Mouse (Mus musculus): ENCODE results near the gene Plxnb1. TPM values are rescaled to one million over a fixed set of nuclear protein-coding genes. Genes with fewer than 3 reads are reported as not detected.
"Not testable (repeated sequence)": the region's sequence is repeated elsewhere in the genome, so short reads cannot be mapped to it uniquely, and the experiment has no call there.

The Plxnb1 gene
- polyA plus RNA-seq, 1 experiment = 30.1 TPM

DNA sequence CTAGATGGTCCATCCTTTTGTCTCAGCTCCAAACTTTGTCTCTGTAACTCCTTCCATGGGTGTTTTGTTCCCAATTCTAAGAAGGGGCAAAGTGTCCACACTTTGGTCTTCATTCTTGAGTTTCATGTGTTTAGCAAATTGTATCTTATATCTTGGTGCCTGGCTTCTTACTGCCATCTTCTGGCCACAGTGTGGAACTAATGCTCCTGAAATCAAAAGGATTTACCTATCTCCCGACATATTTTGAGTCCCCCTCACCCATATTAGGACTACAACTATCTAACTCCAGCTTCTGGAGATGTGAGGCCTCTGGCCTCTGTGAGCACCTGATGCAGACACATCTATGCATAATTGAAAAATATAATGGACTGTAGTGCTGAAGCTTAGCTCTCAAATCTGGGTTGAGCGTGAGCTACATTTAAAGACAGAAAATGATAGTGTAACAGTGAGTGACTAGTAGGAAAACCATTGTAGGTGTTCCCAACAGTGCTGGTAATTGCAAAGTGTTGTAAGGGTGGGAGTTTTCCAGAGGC is 27.4 kb downstream of the Plxnb1 start:
- H3K27ac ChIP-seq (ENCODE audit: insufficient read depth, low read length) = no peak overlapping the region
- TF ChIP-seq CTCF (IDR thresholded peaks at IDR 0.05; ENCODE audit: extremely low read depth, insufficient read depth, low read length) (peak; percentile 31; the same call in 1 of the 2 replicates), POLR2A (IDR thresholded peaks at IDR 0.05; ENCODE audit: extremely low read depth, insufficient read depth, low read length) (no peak)
- H3K4me3 ChIP-seq (ENCODE audit: insufficient read depth, low read length) = no peak overlapping the region
- no peaks in the 10 kb centered on the region for H3K4me1 ChIP-seq (ENCODE audit: control insufficient read depth, insufficient read depth, low read length)

DNA sequence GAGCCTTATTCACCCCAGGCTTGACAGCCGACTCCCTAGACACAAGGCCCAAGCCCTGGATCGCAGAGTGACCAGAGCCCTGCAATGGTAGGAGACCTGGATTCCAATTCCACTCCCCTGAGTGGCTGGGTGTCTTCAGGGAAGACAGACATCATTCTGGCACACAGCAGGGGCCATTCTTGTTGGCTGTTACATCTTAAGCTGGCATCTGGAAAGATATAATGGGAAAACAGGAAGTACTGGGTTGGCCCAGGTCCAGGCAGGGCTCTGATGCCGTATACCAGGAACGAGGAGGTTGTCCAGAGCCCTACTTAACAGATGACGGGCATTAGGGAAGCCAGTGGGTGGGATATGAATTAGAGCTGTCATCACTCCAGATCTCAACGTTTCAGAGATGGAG is 28.1 kb downstream of the Plxnb1 start:
- no peak overlapping the region for H3K4me3 ChIP-seq (ENCODE audit: insufficient read depth, low read length)
- no peak for TF ChIP-seq POLR2A (IDR thresholded peaks at IDR 0.05; ENCODE audit: extremely low read depth, insufficient read depth, low read length)
- no peak for TF ChIP-seq CTCF (IDR thresholded peaks at IDR 0.05; ENCODE audit: extremely low read depth, insufficient read depth, low read length)
- H3K4me1 ChIP-seq (ENCODE audit: control insufficient read depth, insufficient read depth, low read length) = no peaks in the 10 kb centered on the region
- no peak overlapping the region for H3K27ac ChIP-seq (ENCODE audit: insufficient read depth, low read length)

DNA sequence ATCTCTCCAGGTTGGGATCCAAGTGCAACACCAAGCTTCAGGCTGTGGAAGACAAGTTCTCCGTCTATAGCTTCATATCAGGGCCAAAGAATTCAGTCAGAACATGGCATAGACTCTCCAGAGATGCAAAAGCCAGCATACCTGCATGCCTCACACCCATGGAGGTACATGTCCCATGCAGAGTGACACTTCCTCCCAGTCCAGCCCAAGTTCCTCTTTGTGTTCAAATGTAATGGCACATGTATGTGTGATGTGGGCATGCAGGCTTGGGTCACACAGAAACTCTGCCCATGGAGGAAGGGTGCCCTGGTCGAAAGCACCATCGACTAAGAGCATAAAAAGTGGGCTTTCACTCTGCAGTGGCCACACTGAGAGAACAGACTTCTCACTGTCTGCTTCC is 29.0 kb downstream of the Plxnb1 start:
- no peak overlapping the region for H3K4me3 ChIP-seq (ENCODE audit: insufficient read depth, low read length)
- H3K27ac ChIP-seq (ENCODE audit: insufficient read depth, low read length) = no peak overlapping the region
- H3K4me1 ChIP-seq (ENCODE audit: control insufficient read depth, insufficient read depth, low read length) = no peaks in the 10 kb centered on the region
- TF ChIP-seq POLR2A (IDR thresholded peaks at IDR 0.05; ENCODE audit: extremely low read depth, insufficient read depth, low read length) = no peak
- TF ChIP-seq CTCF (IDR thresholded peaks at IDR 0.05; ENCODE audit: extremely low read depth, insufficient read depth, low read length) = no peak

DNA sequence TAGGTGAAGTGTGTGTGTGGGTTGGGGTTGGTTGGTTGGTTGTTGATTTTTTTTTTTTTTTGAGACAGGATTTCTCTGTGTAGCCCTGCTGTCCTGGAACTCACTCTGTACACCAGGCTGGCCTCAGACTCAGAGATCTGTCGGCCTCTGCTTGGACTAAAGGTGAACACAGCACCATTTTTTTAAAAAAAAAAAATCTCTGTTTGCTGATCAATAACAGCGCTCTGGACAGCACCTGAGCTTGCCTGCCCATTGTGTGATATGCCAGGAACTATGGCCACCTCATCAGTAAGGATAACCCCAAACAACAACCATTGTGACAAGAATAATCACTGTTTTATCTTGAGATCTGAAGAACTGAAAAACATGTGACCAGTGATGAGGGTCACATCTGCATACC is 29.9 kb downstream of the Plxnb1 start:
- TF ChIP-seq POLR2A (IDR thresholded peaks at IDR 0.05; ENCODE audit: extremely low read depth, insufficient read depth, low read length) = no peak
- no peak for TF ChIP-seq CTCF (IDR thresholded peaks at IDR 0.05; ENCODE audit: extremely low read depth, insufficient read depth, low read length)
- no peaks in the 10 kb centered on the region for H3K4me1 ChIP-seq (ENCODE audit: control insufficient read depth, insufficient read depth, low read length)

DNA sequence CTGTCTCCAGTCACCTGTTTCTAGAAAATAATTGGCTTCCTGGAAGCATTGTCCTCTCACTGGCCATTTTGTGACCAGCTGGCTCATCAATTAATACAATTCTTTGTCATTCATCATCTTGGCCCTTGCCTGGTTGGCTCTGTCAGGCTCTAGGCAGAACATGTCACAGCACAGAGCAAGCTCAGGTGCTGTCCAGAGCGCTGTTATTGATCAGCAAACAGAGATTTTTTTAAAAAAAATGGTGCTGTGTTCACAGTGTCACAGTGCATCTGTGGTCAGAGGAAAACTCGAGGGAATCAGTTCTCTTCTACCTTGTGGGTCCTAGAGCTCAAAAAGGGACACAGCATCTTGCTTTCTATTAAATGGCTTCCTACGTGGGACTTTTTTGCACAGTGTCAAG is 30.3 kb downstream of the Plxnb1 start:
- no peak for TF ChIP-seq POLR2A (IDR thresholded peaks at IDR 0.05; ENCODE audit: extremely low read depth, insufficient read depth, low read length)
- TF ChIP-seq CTCF (IDR thresholded peaks at IDR 0.05; ENCODE audit: extremely low read depth, insufficient read depth, low read length) = no peak
- H3K4me3 ChIP-seq (ENCODE audit: insufficient read depth, low read length) = no peak overlapping the region
- no peak overlapping the region for H3K27ac ChIP-seq (ENCODE audit: insufficient read depth, low read length)
- no peaks in the 10 kb centered on the region for H3K4me1 ChIP-seq (ENCODE audit: control insufficient read depth, insufficient read depth, low read length)

More for the DNA sequence above, 29.9 kb downstream of the Plxnb1 start:
- Histone ChIP-seq H3K4me3 (ENCODE audit: insufficient read depth, low read length) (no peak overlapping the region), H3K27ac (ENCODE audit: insufficient read depth, low read length) (no peak overlapping the region)

DNA sequence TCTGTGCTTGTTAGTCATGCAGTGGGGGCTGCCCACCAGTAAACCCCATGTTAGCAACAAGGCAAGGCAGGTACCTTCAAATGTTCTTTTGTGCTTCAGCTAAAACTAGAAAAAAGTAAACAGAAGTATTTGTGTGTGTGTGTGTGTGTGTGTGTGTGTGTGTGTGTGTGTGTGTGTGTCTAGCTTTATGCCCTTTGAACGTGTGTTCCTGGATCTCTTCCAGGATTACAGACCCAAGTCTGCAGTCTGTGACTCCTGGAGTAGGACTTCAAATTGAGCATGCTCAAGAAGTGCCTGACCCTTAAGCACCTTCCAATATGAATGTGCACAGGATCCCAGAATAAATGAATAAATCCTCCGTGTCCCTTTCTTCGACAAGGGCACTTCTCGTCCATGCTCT is 31.9 kb downstream of the Plxnb1 start:
- H3K4me3 ChIP-seq (ENCODE audit: insufficient read depth, low read length) = no peak overlapping the region
- no peak overlapping the region for H3K27ac ChIP-seq (ENCODE audit: insufficient read depth, low read length)
- no peak for TF ChIP-seq CTCF (IDR thresholded peaks at IDR 0.05; ENCODE audit: extremely low read depth, insufficient read depth, low read length)
- no peaks in the 10 kb centered on the region for H3K4me1 ChIP-seq (ENCODE audit: control insufficient read depth, insufficient read depth, low read length)

DNA sequence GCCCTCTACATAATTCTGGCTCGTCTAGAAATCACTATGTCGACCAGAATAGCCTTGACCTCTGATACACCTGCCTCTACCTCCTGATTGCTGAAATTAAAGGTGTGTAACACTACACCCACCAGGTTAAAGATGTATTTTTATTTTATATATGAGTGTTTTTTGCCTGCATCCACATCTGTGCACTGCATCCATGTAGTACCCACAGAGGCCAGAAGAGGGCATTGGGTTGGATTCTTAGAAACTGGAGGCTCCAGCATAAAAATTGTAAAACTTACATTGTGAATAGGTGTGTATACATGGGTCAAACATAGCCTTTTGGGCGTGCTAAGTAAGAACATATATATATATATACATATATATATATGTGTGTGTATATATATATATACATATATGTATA is 33.0 kb downstream of the Plxnb1 start:
- TF ChIP-seq CTCF (IDR thresholded peaks at IDR 0.05; ENCODE audit: extremely low read depth, insufficient read depth, low read length) (peak; percentile 28; the same call in 1 of the 2 replicates), POLR2A (IDR thresholded peaks at IDR 0.05; ENCODE audit: extremely low read depth, insufficient read depth, low read length) (no peak)
- Histone ChIP-seq H3K27ac (ENCODE audit: insufficient read depth, low read length) (no peak overlapping the region), H3K4me1 (ENCODE audit: control insufficient read depth, insufficient read depth, low read length) (no peaks in the 10 kb centered on the region), H3K4me3 (ENCODE audit: insufficient read depth, low read length) (no peak overlapping the region)

DNA sequence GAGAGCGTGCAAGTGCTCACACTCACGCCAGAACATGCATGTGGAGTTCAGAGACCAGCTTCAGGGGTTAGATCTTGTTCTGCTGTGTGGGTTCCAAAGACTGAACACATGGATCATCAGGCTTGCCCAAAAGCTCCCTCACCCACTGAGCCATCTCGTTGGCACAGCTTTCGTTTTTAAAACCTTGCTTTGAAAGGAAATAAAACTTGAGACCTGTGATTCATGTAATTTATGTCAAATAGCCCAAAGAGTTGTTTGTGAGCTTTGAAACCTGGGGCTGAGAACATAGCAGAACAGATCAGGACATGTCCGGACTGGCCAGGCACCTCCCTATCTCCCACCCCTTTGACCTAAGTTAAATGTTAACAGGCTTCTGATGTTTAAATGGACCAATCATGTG is 34.9 kb downstream of the Plxnb1 start:
- TF ChIP-seq CTCF (IDR thresholded peaks at IDR 0.05; ENCODE audit: extremely low read depth, insufficient read depth, low read length) (no peak), POLR2A (IDR thresholded peaks at IDR 0.05; ENCODE audit: extremely low read depth, insufficient read depth, low read length) (no peak)
- Histone ChIP-seq H3K27ac (ENCODE audit: insufficient read depth, low read length) (no peak overlapping the region), H3K4me3 (ENCODE audit: insufficient read depth, low read length) (no peak overlapping the region), H3K4me1 (ENCODE audit: control insufficient read depth, insufficient read depth, low read length) (no peaks in the 10 kb centered on the region)

DNA sequence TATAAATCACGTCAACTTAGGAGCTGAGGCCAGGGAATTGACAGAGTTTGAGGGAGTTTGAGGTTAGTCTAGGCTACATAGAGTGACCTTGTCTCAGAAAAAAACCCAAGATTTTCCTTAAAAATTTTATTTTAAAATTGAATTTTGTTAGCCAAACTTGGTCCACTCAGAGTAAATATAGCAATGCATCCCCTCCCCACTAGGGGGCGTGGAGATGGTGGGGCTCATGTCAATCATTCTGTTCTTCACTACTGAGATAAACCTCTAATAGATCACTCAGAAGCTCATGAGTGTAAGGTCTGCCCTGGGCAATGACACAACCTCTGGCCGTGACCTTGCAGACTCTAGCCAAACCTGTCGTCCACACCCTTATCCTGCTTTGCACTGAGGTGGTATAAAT is 45.2 kb downstream of the Plxnb1 start:
- H3K4me3 ChIP-seq (ENCODE audit: insufficient read depth, low read length); H3K4me1 ChIP-seq (ENCODE audit: control insufficient read depth, insufficient read depth, low read length); H3K27ac ChIP-seq (ENCODE audit: insufficient read depth, low read length): not testable (repeated sequence)

DNA sequence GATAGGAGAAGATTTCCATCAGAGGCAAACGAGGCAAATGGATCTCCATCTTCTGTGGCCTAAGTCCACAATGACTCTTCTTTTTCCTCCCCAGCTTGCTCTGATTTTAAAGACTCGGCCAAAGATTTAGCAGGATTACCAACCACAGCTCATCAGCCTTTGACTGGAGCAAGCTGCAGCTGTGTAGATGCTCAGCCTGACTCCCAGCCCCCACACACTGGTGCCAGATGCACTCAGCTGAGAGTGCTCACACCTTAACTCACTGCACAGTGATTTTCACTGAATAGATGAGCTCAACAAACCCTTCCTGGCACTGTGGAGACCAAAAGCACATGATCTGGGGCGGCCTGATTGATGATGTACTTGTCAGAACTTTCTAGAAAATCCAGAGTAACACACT is 66.8 kb downstream of the Plxnb1 start, which contains the start of gene Fbxw21:
Fbxw21 (minus strand) TSS at position 101 of the 400 bp plus-strand sequence.
- H3K27ac ChIP-seq (ENCODE audit: insufficient read depth, low read length) = no peak within 1 kb of the TSS
- TF ChIP-seq CTCF (IDR thresholded peaks at IDR 0.05; ENCODE audit: extremely low read depth, insufficient read depth, low read length) (no peak), POLR2A (IDR thresholded peaks at IDR 0.05; ENCODE audit: extremely low read depth, insufficient read depth, low read length) (no peak)
- H3K4me3 ChIP-seq (ENCODE audit: insufficient read depth, low read length) = no peak within 1 kb of the TSS
- no peaks in the 10 kb centered on the region for H3K4me1 ChIP-seq (ENCODE audit: control insufficient read depth, insufficient read depth, low read length)

DNA sequence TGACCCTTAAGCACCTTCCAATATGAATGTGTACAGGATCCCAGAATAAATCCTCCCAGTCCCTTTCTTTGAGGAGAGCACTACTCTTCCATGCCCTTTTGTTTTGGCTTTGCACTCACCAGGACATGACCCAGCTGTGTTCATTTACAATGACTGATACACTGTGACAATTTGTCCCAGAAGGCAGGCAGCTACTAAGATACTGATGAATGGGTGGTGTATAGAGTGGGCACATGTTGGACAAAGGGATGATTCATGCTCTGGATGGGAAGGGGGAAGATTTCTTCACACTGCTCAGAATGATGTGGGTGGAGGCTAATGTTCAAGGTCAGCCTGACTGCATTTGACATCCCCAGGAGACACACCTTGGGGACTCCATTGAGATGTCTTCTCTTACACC is 72.1 kb downstream of the Plxnb1 start:
- Histone ChIP-seq H3K4me3 (ENCODE audit: insufficient read depth, low read length) (no peak overlapping the region), H3K4me1 (ENCODE audit: control insufficient read depth, insufficient read depth, low read length) (no peaks in the 10 kb centered on the region), H3K27ac (ENCODE audit: insufficient read depth, low read length) (no peak overlapping the region)
- TF ChIP-seq POLR2A (IDR thresholded peaks at IDR 0.05; ENCODE audit: extremely low read depth, insufficient read depth, low read length) (no peak), CTCF (IDR thresholded peaks at IDR 0.05; ENCODE audit: extremely low read depth, insufficient read depth, low read length) (no peak)

Other genes with a start within 250 kb of the Plxnb1 start
- 15.9 and 20.8 TPM in 2 replicates for gene Slc26a6, start 242.1 kb upstream of the Plxnb1 start, polyA plus RNA-seq (2012; rRNA removed)
- gene Tmem89, start 180.8 kb upstream of the Plxnb1 start, polyA plus RNA-seq (2012; rRNA removed) = 0.40 and 0.42 TPM in 2 replicates
- 488 and 492 TPM in 2 replicates for gene Uqcrc1, start 158.8 kb upstream of the Plxnb1 start, polyA plus RNA-seq (2012; rRNA removed)
- gene Col7a1, start 141.8 kb upstream of the Plxnb1 start, polyA plus RNA-seq (2012; rRNA removed) = 4.1 and 4.7 TPM in 2 replicates
- gene Ucn2, start 109.4 kb upstream of the Plxnb1 start, polyA plus RNA-seq (2012; rRNA removed) = 0.25 and 0.35 TPM in 2 replicates
- gene Pfkfb4, start 103.6 kb upstream of the Plxnb1 start, polyA plus RNA-seq (2012; rRNA removed) = 20.5 and 20.8 TPM in 2 replicates
- 123 and 125 TPM in 2 replicates for gene Shisa5, start 56.8 kb upstream of the Plxnb1 start, polyA plus RNA-seq (2012; rRNA removed)
- gene Trex1, start 35.7 kb upstream of the Plxnb1 start, polyA plus RNA-seq (2012; rRNA removed) = 32.4 and 34.2 TPM in 2 replicates
- gene Atrip, start 21.3 kb upstream of the Plxnb1 start, polyA plus RNA-seq (2012; rRNA removed) = 36.4 and 37.1 TPM in 2 replicates
- gene Ccdc51, start 12.9 kb upstream of the Plxnb1 start, polyA plus RNA-seq (2012; rRNA removed) = 6.2 and 6.3 TPM in 2 replicates
- gene Tma7, start 12.8 kb upstream of the Plxnb1 start, polyA plus RNA-seq (2012; rRNA removed) = 206 and 214 TPM in 2 replicates
- gene Fbxw21, start 66.7 kb downstream of the Plxnb1 start, polyA plus RNA-seq (2012; rRNA removed) = not detected in 2 replicates
- not detected in 2 replicates for gene Fbxw13, start 100.6 kb downstream of the Plxnb1 start, polyA plus RNA-seq (2012; rRNA removed)
- not detected in 2 replicates for gene Fbxw20, start 139.4 kb downstream of the Plxnb1 start, polyA plus RNA-seq (2012; rRNA removed)
- not detected in 2 replicates for gene Fbxw14, start 192.3 kb downstream of the Plxnb1 start, polyA plus RNA-seq (2012; rRNA removed)
- gene Fbxw28, start 244.3 kb downstream of the Plxnb1 start, polyA plus RNA-seq (2012; rRNA removed) = not detected in 2 replicates

Data from cortical plate, adult 2 months (tissue).